ENCODE assay signal across 9 mouse cellular contexts in the genomic region with DNA sequence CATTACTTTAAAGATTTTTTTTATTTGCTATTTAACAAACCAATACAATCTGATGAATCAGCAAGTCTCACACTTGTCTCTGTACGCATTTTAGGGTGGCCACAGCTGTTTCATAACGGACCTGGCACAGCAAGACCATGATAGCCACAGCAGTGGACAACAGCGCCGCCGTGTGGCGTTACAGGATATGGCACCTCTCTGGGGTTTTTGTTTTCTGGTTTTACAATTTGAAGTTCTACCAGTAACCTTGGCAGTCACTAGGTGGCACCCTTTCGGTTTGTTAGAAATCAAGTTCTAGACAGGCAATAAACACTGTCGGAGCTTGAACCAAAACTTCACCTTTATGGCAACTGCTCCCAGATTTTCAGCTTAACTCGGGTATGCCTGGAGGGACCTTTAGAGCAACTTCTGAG. TPM values are rescaled to one million over a fixed set of nuclear protein-coding genes. Genes with fewer than 3 reads are reported as not detected.
A peak's percentile ranks its signal among the peaks of the same experiment; 100 is the strongest.
DNase-seq lines count a peak whose midpoint lies in the region; ATAC-seq and TF ChIP-seq lines count a peak whose summit lies in the region.
"Had no signal": no experiment of that assay in that cellular context is flagged by ENCODE, and none has a peak within 500 bp of the region (broad histone marks: within the 10 kb centered on the region; RNA-seq: fewer than 3 reads in every experiment).

No protein-coding gene starts in this region.

- no peak overlapping the region for H3K9ac ChIP-seq in limb, embryonic 12.5 days (replicated peaks)
- no peak overlapping the region for H3K9ac ChIP-seq in stomach, embryonic 16.5 days (ENCODE audit: low read length)

- ATAC-seq in granulocyte monocyte progenitor cell, adult 5-6 weeks (replicated peaks; ENCODE audit: poor library complexity, severe bottlenecking): peak; percentile 89
- ATAC-seq in limb, embryonic 12.5 days (ENCODE audit: insufficient number of reproducible peaks, insufficient read depth, low FRiP score, low TSS enrichment, low read depth): no peak
- peak; percentile 29; the same call in 1 of the 2 replicates for ATAC-seq in stomach, embryonic 16.5 days (ENCODE audit: insufficient read depth, low FRiP score)

- peaks cover 3% of the 10 kb centered on the region; the same call in 1 of the 2 replicates for H3K4me1 ChIP-seq in limb, embryonic 12.5 days (replicated peaks)
- no peaks in the 10 kb centered on the region for H3K4me1 ChIP-seq in stomach, embryonic 16.5 days (ENCODE audit: control insufficient read depth, insufficient read depth, low read length)

- TF ChIP-seq POLR2A in myocyte (IDR thresholded peaks at IDR 0.05; ENCODE audit: insufficient read length, low read depth): no peak

- H3K27me3 ChIP-seq in limb, embryonic 12.5 days: peaks cover 23% of the 10 kb centered on the region
- H3K27me3 ChIP-seq in myocyte (ENCODE audit: control insufficient read depth, insufficient read depth, insufficient read length): peaks cover 16% of the 10 kb centered on the region
- 0 out of 2 replicates have a peak, but pooled peaks cover 2% of the 10 kb centered on the region for H3K27me3 ChIP-seq in stomach, embryonic 16.5 days (ENCODE audit: control insufficient read depth, insufficient read depth, low read length)

- H3ac ChIP-seq in myocyte (ENCODE audit: control insufficient read depth, insufficient read length): no peak overlapping the region

- 3% methylated on average over 9 of the region's 9 CpGs for WGBS in limb, embryonic 12.5 days
- 3% methylated on average over 9 of the region's 9 CpGs for WGBS in stomach, embryonic 16.5 days

- DNase-seq in 416B (ENCODE audit: low read depth): peak; percentile 98
- DNase-seq in adrenal gland, adult (ENCODE audit: inconsistent age in 2 of 2, low spot score in 1 of 2): peak; percentile 94 to 99
- DNase-seq in embryo, embryonic 10.5 days (ENCODE audit: low spot score): peak; percentile 97
- DNase-seq in kidney, adult 9 months: peak; percentile 98

- H3K36me3 ChIP-seq in limb, embryonic 12.5 days: no peaks in the 10 kb centered on the region
- no peaks in the 10 kb centered on the region for H3K36me3 ChIP-seq in myocyte (ENCODE audit: control insufficient read depth, insufficient read depth)
- H3K36me3 ChIP-seq in stomach, embryonic 16.5 days (ENCODE audit: control insufficient read depth, insufficient read depth, low read length): no peaks in the 10 kb centered on the region

- H3K79me2 ChIP-seq in myocyte (ENCODE audit: control insufficient read depth, insufficient read depth): no peaks in the 10 kb centered on the region

- 0 out of 2 replicates have a peak overlapping the region, but pooled peaks have one; percentile 2 for H3K4me2 ChIP-seq in limb, embryonic 12.5 days
- peak overlapping the region; percentile 90 for H3K4me2 ChIP-seq in myocyte (ENCODE audit: low read depth)
- peak overlapping the region; percentile 33; the same call in 1 of the 2 replicates for H3K4me2 ChIP-seq in stomach, embryonic 16.5 days (ENCODE audit: low read depth, low read length)

- H3K9me3 ChIP-seq in limb, embryonic 12.5 days: no peaks in the 10 kb centered on the region
- H3K9me3 ChIP-seq in stomach, embryonic 16.5 days (replicated peaks; ENCODE audit: control insufficient read depth, low read length): no peaks in the 10 kb centered on the region

- H3K4me3 ChIP-seq in limb, embryonic 12.5 days (replicated peaks): no peak overlapping the region
- peak overlapping the region; percentile 13 for H3K4me3 ChIP-seq in myocyte
- no peak overlapping the region for H3K4me3 ChIP-seq in stomach, embryonic 16.5 days (replicated peaks; ENCODE audit: low read length)
- H3K4me3 ChIP-seq: erythroblast, embryonic 14.5 days had no signal

- no peak overlapping the region for H3K27ac ChIP-seq in limb, embryonic 12.5 days
- H3K27ac ChIP-seq in stomach, embryonic 16.5 days (ENCODE audit: low read length): no peak overlapping the region

TF ChIP-seq in myocyte, 11 proteins besides CTCF, POLR2A, EP300 and RAD21:
- TF ChIP-seq MYOD1 (IDR thresholded peaks at IDR 0.05; ENCODE audit: control insufficient read depth in 1 of 3, insufficient read length in 2 of 3, low read depth in 2 of 3) (peak; percentile 10 to 74 (median 19)), E2F4 (IDR thresholded peaks at IDR 0.05; ENCODE audit: insufficient read depth) (no peak), MYOG (IDR thresholded peaks at IDR 0.05; ENCODE audit: control insufficient read depth in 1 of 3, insufficient read depth in 1 of 3, insufficient read length in 2 of 3, low read depth in 2 of 3) (peak in 2 of 3 experiments; percentile 9 to 77)

RNA-seq across cellular contexts. Expression of a gene that starts 7.7 kb away (rescaled TPM):
- 1.2 TPM in 1 of 2 replicates, not detected in the other for total RNA-seq in granulocyte monocyte progenitor cell, adult 5-6 weeks (2014; fragmentation: Nextera tagmentation)
- 0.72 and 0.73 TPM in 2 replicates for total RNA-seq in granulocyte monocyte progenitor cell, adult 5-6 weeks (2017)
- 0.91 and 0.98 TPM in 2 replicates for polyA plus RNA-seq in limb, embryonic 12.5 days (2016; fragmentation: Nextera tagmentation; extraction: Ambion mirVana)
- polyA plus RNA-seq in myocyte (2012; fragmentation: generic; extraction: Trizol): 0.20 TPM
- polyA plus RNA-seq in stomach, embryonic 16.5 days (2015; fragmentation: Nextera tagmentation; extraction: Ambion mirVana): 1.7 and 1.8 TPM in 2 replicates
- polyA plus RNA-seq: erythroblast, embryonic 14.5 days had no signal

Comparison
In these comparisons a context has a peak if more than half of its experiments do, and no peak if none do; other contexts are left out.
1. H3K4me2 ChIP-seq: peak in every context shown above with its lines; median percentile 90 in myocyte; 33 in stomach, embryonic 16.5 days; 2 in limb, embryonic 12.5 days.